Mouse (Mus musculus): ENCODE data around the gene 4933415A04Rik. TPM values are rescaled to one million over a fixed set of nuclear protein-coding genes. Genes with fewer than 3 reads are reported as not detected.
A peak's percentile ranks its signal among the peaks of the same experiment; 100 is the strongest.

Gene 4933415A04Rik
- polyA plus RNA-seq, 1 experiment from 2014 or later = 2.9 TPM

- Histone ChIP-seq H3K4me1 (ENCODE audit: insufficient read depth, low read depth, low read length) (peaks cover 9% of the 10 kb centered on the region; the same call in 1 of the 2 replicates), H3K4me2 (replicated peaks; ENCODE audit: low read depth, low read length) (no peak overlapping the region), H3K9me3 (ENCODE audit: low read length) (no peaks in the 10 kb centered on the region), H3K4me3 (ENCODE audit: low read depth, low read length) (no peak overlapping the region), H3K27ac (ENCODE audit: low read length) (peak overlapping the region; percentile 65; the same call in 1 of the 2 replicates), H3K27me3 (replicated peaks; ENCODE audit: insufficient read depth, low read length) (no peaks in the 10 kb centered on the region), H3K9ac (replicated peaks; ENCODE audit: low read depth) (no peak overlapping the region), H3K36me3 (ENCODE audit: insufficient read depth, low read length) (no peaks in the 10 kb centered on the region)
- ATAC-seq = no peak
- TF ChIP-seq CTCF (IDR thresholded peaks at IDR 0.05) (peak; percentile 77), EP300 (IDR thresholded peaks at IDR 0.05) (0 out of 2 replicates have a peak, but pooled peaks have one; percentile 18)
- peak; percentile 43 for DNase-seq (ENCODE audit: low spot score)
- WGBS = 57% methylated on average over 5 of the region's 5 CpGs
Observed at GRCm38 (mm10) chr11:43568263-43568662, 18.6 kb upstream of the 4933415A04Rik start.

DNA sequence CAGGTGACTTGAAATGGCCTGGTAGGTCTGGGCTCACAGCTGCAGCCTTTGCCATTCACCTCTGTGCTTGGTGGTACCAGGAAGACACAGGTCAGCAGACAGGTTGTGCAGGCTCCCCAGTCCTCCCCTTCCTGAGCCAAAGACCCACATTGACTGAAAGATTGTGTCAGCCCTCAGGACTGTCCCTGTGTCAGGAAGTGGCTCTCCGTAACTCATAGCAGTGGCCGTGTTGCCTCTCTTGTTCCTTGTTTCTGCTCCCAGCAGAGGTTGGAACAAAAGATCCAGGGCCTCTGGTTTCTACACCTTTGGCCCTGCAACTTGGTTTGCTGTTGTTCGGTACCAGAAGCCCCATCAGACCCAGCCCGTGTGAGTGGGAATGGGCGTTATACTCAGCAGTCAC is 17.7 kb upstream of the 4933415A04Rik start:
- no peaks in the 10 kb centered on the region for H3K9me3 ChIP-seq (ENCODE audit: low read length)
- TF ChIP-seq EP300 (IDR thresholded peaks at IDR 0.05) (no peak), CTCF (IDR thresholded peaks at IDR 0.05) (no peak)
- no peaks in the 10 kb centered on the region for H3K27me3 ChIP-seq (replicated peaks; ENCODE audit: insufficient read depth, low read length)
- H3K4me2 ChIP-seq (replicated peaks; ENCODE audit: low read depth, low read length) = no peak overlapping the region
- no peak overlapping the region for H3K9ac ChIP-seq (replicated peaks; ENCODE audit: low read depth)
- WGBS = 55% methylated on average over 5 of the region's 5 CpGs
- no peak overlapping the region for H3K4me3 ChIP-seq (ENCODE audit: low read depth, low read length)
- DNase-seq (ENCODE audit: low spot score) (peak; percentile 11), ATAC-seq (peak; percentile 33)
- H3K4me1 ChIP-seq (ENCODE audit: insufficient read depth, low read depth, low read length) = 0 out of 2 replicates have a peak, but pooled peaks cover 9% of the 10 kb centered on the region
- peak overlapping the region; percentile 65 for H3K27ac ChIP-seq (ENCODE audit: low read length)
- H3K36me3 ChIP-seq (ENCODE audit: insufficient read depth, low read length) = no peaks in the 10 kb centered on the region

DNA sequence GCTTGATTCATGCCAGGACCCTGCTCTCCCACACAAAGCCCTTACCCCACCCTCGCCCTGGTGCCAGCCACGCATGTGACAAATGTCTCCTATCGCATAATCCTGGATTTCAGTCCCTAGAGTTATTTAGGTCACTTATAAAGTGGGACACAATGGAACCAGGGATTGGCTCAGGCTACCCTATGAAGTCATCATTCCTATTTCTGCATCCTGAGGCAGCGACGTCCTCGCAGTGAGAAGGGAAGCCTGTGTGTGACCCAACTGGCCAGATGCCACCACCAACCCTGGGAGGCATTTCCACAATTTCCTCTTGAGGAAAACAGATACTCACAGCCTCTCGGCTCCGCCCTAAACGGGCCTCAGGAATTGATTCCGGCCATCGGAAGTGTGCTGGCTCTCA is 17.2 kb upstream of the 4933415A04Rik start:
- WGBS = 42% methylated on average over 11 of the region's 11 CpGs
- H3K4me2 ChIP-seq (replicated peaks; ENCODE audit: low read depth, low read length) = no peak overlapping the region
- DNase-seq (ENCODE audit: low spot score) = peak; percentile 87

GRCm38 (mm10) chr11:43575061-43575375 is 11.8 kb upstream of the 4933415A04Rik start:
- Histone ChIP-seq H3K4me2 (replicated peaks; ENCODE audit: low read depth, low read length) (no peak overlapping the region), H3K9me3 (ENCODE audit: low read length) (no peaks in the 10 kb centered on the region), H3K9ac (replicated peaks; ENCODE audit: low read depth) (no peak overlapping the region), H3K36me3 (ENCODE audit: insufficient read depth, low read length) (no peaks in the 10 kb centered on the region), H3K4me3 (ENCODE audit: low read depth, low read length) (no peak overlapping the region), H3K4me1 (ENCODE audit: insufficient read depth, low read depth, low read length) (no peaks in the 10 kb centered on the region), H3K27me3 (replicated peaks; ENCODE audit: insufficient read depth, low read length) (no peaks in the 10 kb centered on the region), H3K27ac (ENCODE audit: low read length) (peak overlapping the region; percentile 38; the same call in 1 of the 2 replicates)
- DNase-seq (ENCODE audit: low spot score) (no peak), ATAC-seq (no peak; the same call in 1 of the 2 replicates)
- 14% methylated on average over 3 of the region's 3 CpGs for WGBS
- TF ChIP-seq EP300 (IDR thresholded peaks at IDR 0.05) (no peak), CTCF (IDR thresholded peaks at IDR 0.05) (no peak)

More for the DNA sequence above, 17.2 kb upstream of the 4933415A04Rik start:
- Histone ChIP-seq H3K27ac (ENCODE audit: low read length) (peak overlapping the region; percentile 65), H3K36me3 (ENCODE audit: insufficient read depth, low read length) (no peaks in the 10 kb centered on the region), H3K4me1 (ENCODE audit: insufficient read depth, low read depth, low read length) (0 out of 2 replicates have a peak, but pooled peaks cover 9% of the 10 kb centered on the region), H3K4me3 (ENCODE audit: low read depth, low read length) (no peak overlapping the region), H3K27me3 (replicated peaks; ENCODE audit: insufficient read depth, low read length) (no peaks in the 10 kb centered on the region), H3K9me3 (ENCODE audit: low read length) (no peaks in the 10 kb centered on the region), H3K9ac (replicated peaks; ENCODE audit: low read depth) (no peak overlapping the region)
- ATAC-seq = peak; percentile 95
- peak; percentile 97 for TF ChIP-seq EP300 (IDR thresholded peaks at IDR 0.05)
- no peak for TF ChIP-seq CTCF (IDR thresholded peaks at IDR 0.05)

DNA sequence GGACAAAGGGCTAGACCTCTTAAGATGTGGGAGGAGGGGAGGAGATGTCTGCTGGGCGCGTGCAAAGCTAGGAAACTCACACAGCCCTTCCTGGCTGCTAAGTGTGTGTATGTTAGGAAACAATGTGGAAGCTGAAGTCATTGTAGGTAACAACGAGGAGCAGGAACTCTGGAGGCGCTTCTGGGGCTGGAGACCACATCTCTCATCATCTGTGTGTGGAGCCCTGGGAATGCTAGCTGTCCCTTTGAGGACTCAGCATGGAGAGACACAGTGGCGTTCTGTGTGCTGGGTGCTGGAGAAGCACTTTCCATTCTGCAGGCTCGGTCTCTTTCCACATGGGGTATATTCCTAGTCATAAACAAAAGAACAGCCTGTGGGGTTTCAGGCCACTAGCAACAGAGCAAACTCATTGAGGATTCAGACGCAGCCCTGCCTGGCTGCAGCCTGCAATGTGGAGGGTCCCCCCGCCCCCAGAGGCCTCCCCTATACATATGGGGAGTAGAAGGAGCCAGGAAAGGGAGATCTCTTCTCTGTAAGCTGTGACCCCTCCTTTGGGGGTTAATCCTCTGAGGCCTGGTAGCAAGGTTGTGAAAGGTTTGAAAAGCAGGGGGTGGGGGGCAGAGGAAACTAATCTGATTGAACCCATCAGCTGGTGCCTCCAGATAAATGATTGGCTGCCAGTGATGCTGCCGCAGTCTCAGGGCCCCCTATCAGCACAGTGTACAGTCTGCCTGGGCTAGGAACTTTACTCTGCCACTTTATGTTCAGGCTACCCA is 11.3 kb upstream of the 4933415A04Rik start:
- Histone ChIP-seq H3K4me1 (ENCODE audit: insufficient read depth, low read depth, low read length) (no peaks in the 10 kb centered on the region), H3K27ac (ENCODE audit: low read length) (peak overlapping the region; percentile 57), H3K4me2 (replicated peaks; ENCODE audit: low read depth, low read length) (no peak overlapping the region), H3K9ac (replicated peaks; ENCODE audit: low read depth) (no peak overlapping the region), H3K4me3 (ENCODE audit: low read depth, low read length) (no peak overlapping the region), H3K36me3 (ENCODE audit: insufficient read depth, low read length) (no peaks in the 10 kb centered on the region), H3K27me3 (replicated peaks; ENCODE audit: insufficient read depth, low read length) (no peaks in the 10 kb centered on the region), H3K9me3 (ENCODE audit: low read length) (no peaks in the 10 kb centered on the region)
- WGBS = 25% methylated on average over 9 of the region's 9 CpGs
- DNase-seq (ENCODE audit: low spot score) (peak; percentile 77), ATAC-seq (peak; percentile 87)
- TF ChIP-seq CTCF (IDR thresholded peaks at IDR 0.05) (peak; percentile 4; the same call in 1 of the 2 replicates), EP300 (IDR thresholded peaks at IDR 0.05) (no peak)

DNA sequence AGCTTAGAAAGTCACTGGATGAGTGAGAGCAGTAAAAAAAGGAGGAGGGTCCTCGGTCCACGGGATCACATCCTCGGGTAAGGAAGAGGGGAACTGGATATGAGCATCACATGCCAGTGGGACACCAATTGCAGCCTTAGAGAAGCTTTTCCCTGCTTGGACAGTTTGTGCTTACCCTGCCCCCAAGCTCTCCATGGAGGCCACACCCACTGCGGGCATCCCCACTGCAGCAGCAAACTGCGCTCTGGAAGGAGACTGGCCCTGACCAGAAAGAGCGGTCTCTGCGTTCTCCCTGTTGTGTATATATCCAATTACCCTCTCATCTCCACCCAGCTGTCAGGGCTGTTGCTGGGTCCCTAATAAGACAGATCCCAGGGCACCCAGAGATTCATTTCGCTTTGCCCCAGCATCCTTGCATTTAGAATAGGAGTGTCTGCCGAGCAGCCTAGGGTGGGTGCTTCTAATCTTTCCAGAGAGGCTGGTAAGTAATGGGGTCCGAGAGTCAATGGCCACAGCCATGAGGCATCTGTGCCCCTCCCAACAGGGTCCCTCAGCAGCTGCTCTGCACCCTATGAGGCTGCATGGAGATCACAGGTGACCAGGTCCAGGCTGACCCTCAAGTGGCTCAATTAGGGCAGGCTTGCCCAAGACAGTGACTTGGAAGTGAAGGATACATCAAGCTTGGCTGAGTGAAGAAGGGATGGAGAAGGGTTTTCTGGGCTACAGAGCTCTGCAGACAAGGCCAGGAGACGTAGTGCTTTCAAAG is 8.9 kb upstream of the 4933415A04Rik start:
- Histone ChIP-seq H3K27ac (ENCODE audit: low read length) (no peak overlapping the region), H3K27me3 (replicated peaks; ENCODE audit: insufficient read depth, low read length) (no peaks in the 10 kb centered on the region), H3K4me3 (ENCODE audit: low read depth, low read length) (no peak overlapping the region), H3K4me2 (replicated peaks; ENCODE audit: low read depth, low read length) (no peak overlapping the region), H3K36me3 (ENCODE audit: insufficient read depth, low read length) (no peaks in the 10 kb centered on the region), H3K9me3 (ENCODE audit: low read length) (no peaks in the 10 kb centered on the region), H3K4me1 (ENCODE audit: insufficient read depth, low read depth, low read length) (no peaks in the 10 kb centered on the region), H3K9ac (replicated peaks; ENCODE audit: low read depth) (no peak overlapping the region)
- TF ChIP-seq EP300 (IDR thresholded peaks at IDR 0.05) = no peak
- no peak for TF ChIP-seq CTCF (IDR thresholded peaks at IDR 0.05)
- whole genome bisulfite sequencing = 83% methylated on average over 11 of the region's 11 CpGs
- DNase-seq (ENCODE audit: low spot score) = no peak
- no peak for ATAC-seq

Data from lung, postnatal 0 days (tissue).